Mouse (Mus musculus) forebrain, postnatal 0 days (tissue): Measurements from ENCODE around the gene Gm17555. TPM values are rescaled to one million over a fixed set of nuclear protein-coding genes. Genes with fewer than 3 reads are reported as not detected.

Experiments used
- ATAC-seq: fragments of 200-750 bp; cut with Nextera tagmentation; 2 replicates; pipeline ENCODE4 v1.8.0; 2017; ENCODE audit warnings: mild to moderate bottlenecking, moderate library complexity
- DNase-seq: peaks from one replicate; pipeline ENCODE4 v3.0.0-alpha.2; 2015
- H3K27ac ChIP-seq: fragments of 300-500 bp; sonication (generic); 2 replicates; pipeline ENCODE4 v1.5.1; 2014; ENCODE audit warnings: low read depth, mild to moderate bottlenecking, antibody characterized with exemption, low read length, moderate library complexity, mixed read lengths
- H3K27me3 ChIP-seq: fragments of 300-500 bp; sonication (generic); 2 replicates; pipeline ENCODE4 v1.6.1; 2014; ENCODE audit warnings: mild to moderate bottlenecking, low read length, mixed read lengths; ENCODE audit not compliant: insufficient read depth
- H3K36me3 ChIP-seq: fragments of 300-500 bp; sonication (generic); 2 replicates; pipeline ENCODE4 v1.6.1; 2014; ENCODE audit warnings: mild to moderate bottlenecking, moderate library complexity; ENCODE audit not compliant: insufficient read depth
- H3K4me1 ChIP-seq: fragments of 300-500 bp; sonication (generic); 2 replicates; pipeline ENCODE4 v1.6.1; 2014; ENCODE audit warnings: antibody characterized with exemption; ENCODE audit not compliant: insufficient read depth
- H3K4me2 ChIP-seq: fragments of 300-500 bp; sonication (generic); 2 replicates; pipeline ENCODE4 v1.6.1; 2014; ENCODE audit warnings: low read depth, mild to moderate bottlenecking, moderate library complexity
- H3K4me3 ChIP-seq: fragments of 300-500 bp; sonication (generic); 2 replicates; pipeline ENCODE4 v1.5.1; 2014; ENCODE audit warnings: low read depth, low read length, mixed read lengths
- H3K9ac ChIP-seq: fragments of 300-500 bp; sonication (generic); 2 replicates; pipeline ENCODE4 v1.6.1; 2014; ENCODE audit warnings: mild to moderate bottlenecking
- H3K9me3 ChIP-seq: fragments of 300-500 bp; sonication (generic); 2 replicates; pipeline ENCODE4 v1.6.1; 2016; ENCODE audit warnings: low read length
- CTCF ChIP-seq: sonication (generic); IDR thresholded peaks from 2 replicates; pipeline ENCODE4 v1.5.1; 2016; ENCODE audit warnings: antibody characterized with exemption, control low read depth, low read depth
- WGBS: fragments of 180-500 bp; shearing (Covaris S2); extraction: QIAGEN DNeasy Blood & Tissue Kit; methylation state at CpG from one replicate; pipeline ENCODE4 v1.1.7; 2014; 5-methylcytosine and 5-hydroxymethylcytosine counted together
- polyA plus RNA-seq: library from polyadenylated mRNA; unstranded; fragments of >200 nt; fragmentation: Nextera tagmentation; extraction: Ambion mirVana; gene quantifications from 2 replicates; pipeline ENCODE4 v1.2.1, GENCODE M21; 2015
- total RNA-seq: library from RNA; depleted of rRNA; stranded (reverse); fragments of >200 nt; gene quantifications from 2 replicates; pipeline ENCODE4 v1.2.3, GENCODE M21; 2014

Gene Gm17555
- total and polyA plus RNA-seq, 2 experiments from 2014 or later = not detected

- TF ChIP-seq CTCF = no peak
- H3K9me3 ChIP-seq = no peaks in the 10 kb centered on the region
- 56% methylated on average over 12 of the region's 12 CpGs for WGBS
- H3K36me3 ChIP-seq = no peaks in the 10 kb centered on the region
- H3K4me2 ChIP-seq = no peak overlapping the region
- no peaks in the 10 kb centered on the region for H3K27me3 ChIP-seq
- H3K27ac ChIP-seq = no peak overlapping the region
- H3K4me1 ChIP-seq = no peaks in the 10 kb centered on the region
- H3K4me3 ChIP-seq = no peak overlapping the region
- ATAC-seq (no peak), DNase-seq (no peak)
- H3K9ac ChIP-seq = no peak overlapping the region
Observed at GRCm38 (mm10) chr2:126195631-126196356, 19.1 kb upstream of the Gm17555 start.

- H3K4me3 ChIP-seq = no peak overlapping the region
- H3K36me3 ChIP-seq = no peaks in the 10 kb centered on the region
- H3K27me3 ChIP-seq = no peaks in the 10 kb centered on the region
- no peak for TF ChIP-seq CTCF
- no peak for ATAC-seq
- no peak overlapping the region for H3K9ac ChIP-seq
- no peak overlapping the region for H3K4me2 ChIP-seq
- H3K27ac ChIP-seq = no peak overlapping the region
- DNase-seq = no peak
- WGBS = 90% methylated on average over 3 of the region's 3 CpGs
- no peaks in the 10 kb centered on the region for H3K9me3 ChIP-seq
- H3K4me1 ChIP-seq = no peaks in the 10 kb centered on the region
Observed at GRCm38 (mm10) chr2:126198971-126199370, 15.9 kb upstream of the Gm17555 start.

- no peak for TF ChIP-seq CTCF
- Histone ChIP-seq H3K36me3 (no peaks in the 10 kb centered on the region), H3K27me3 (no peaks in the 10 kb centered on the region), H3K9ac (no peak overlapping the region), H3K4me1 (no peaks in the 10 kb centered on the region), H3K4me3 (no peak overlapping the region), H3K4me2 (no peak overlapping the region), H3K9me3 (no peaks in the 10 kb centered on the region), H3K27ac (no peak overlapping the region)
- DNase-seq (no peak), ATAC-seq (no peak)
- WGBS = 89% methylated on average over 6 of the region's 6 CpGs
Observed at GRCm38 (mm10) chr2:126211011-126211680, 3.8 kb upstream of the Gm17555 start.

GRCm38 (mm10) chr2:126227581-126227980, 12.7 kb downstream of the Gm17555 start:
- H3K4me3 ChIP-seq = no peak overlapping the region
- H3K4me2 ChIP-seq = no peak overlapping the region
- no peak overlapping the region for H3K9ac ChIP-seq
- no peak for TF ChIP-seq CTCF
- no peaks in the 10 kb centered on the region for H3K36me3 ChIP-seq
- no peak overlapping the region for H3K27ac ChIP-seq
- ATAC-seq = no peak
- DNase-seq = no peak
- H3K4me1 ChIP-seq = no peaks in the 10 kb centered on the region
- H3K9me3 ChIP-seq = no peaks in the 10 kb centered on the region
- no peaks in the 10 kb centered on the region for H3K27me3 ChIP-seq
- WGBS = 69% methylated on average over 4 of the region's 4 CpGs

GRCm38 (mm10) chr2:126231731-126232130, 16.8 kb downstream of the Gm17555 start:
- H3K9ac ChIP-seq = no peak overlapping the region
- H3K9me3 ChIP-seq = no peaks in the 10 kb centered on the region
- no peak overlapping the region for H3K4me3 ChIP-seq
- no peak overlapping the region for H3K27ac ChIP-seq
- DNase-seq = no peak
- WGBS = 81% methylated on average over 1 of the region's 1 CpGs
- no peak for TF ChIP-seq CTCF
- no peak overlapping the region for H3K4me2 ChIP-seq
- no peaks in the 10 kb centered on the region for H3K27me3 ChIP-seq
- ATAC-seq = no peak
- H3K4me1 ChIP-seq = no peaks in the 10 kb centered on the region
- H3K36me3 ChIP-seq = no peaks in the 10 kb centered on the region

GRCm38 (mm10) chr2:126236905-126237304, 22.0 kb downstream of the Gm17555 start:
- DNase-seq = no peak
- 86% methylated on average over 4 of the region's 4 CpGs for WGBS
- Histone ChIP-seq H3K9me3 (no peaks in the 10 kb centered on the region), H3K4me2 (no peak overlapping the region), H3K27ac (no peak overlapping the region), H3K27me3 (no peaks in the 10 kb centered on the region), H3K4me1 (no peaks in the 10 kb centered on the region), H3K9ac (no peak overlapping the region), H3K36me3 (no peaks in the 10 kb centered on the region), H3K4me3 (no peak overlapping the region)
- TF ChIP-seq CTCF = no peak
- no peak for ATAC-seq

- ATAC-seq (no peak), DNase-seq (peak; percentile 55)
- H3K27ac ChIP-seq = no peak overlapping the region
- H3K9ac ChIP-seq = no peak overlapping the region
- H3K4me1 ChIP-seq = no peaks in the 10 kb centered on the region
- H3K36me3 ChIP-seq = no peaks in the 10 kb centered on the region
- no peaks in the 10 kb centered on the region for H3K9me3 ChIP-seq
- no peak overlapping the region for H3K4me3 ChIP-seq
- H3K27me3 ChIP-seq = no peaks in the 10 kb centered on the region
- WGBS = 34% methylated on average over 2 of the region's 2 CpGs
- H3K4me2 ChIP-seq = no peak overlapping the region
- TF ChIP-seq CTCF = peak; percentile 65
Observed at GRCm38 (mm10) chr2:126245446-126245845, 30.5 kb downstream of the Gm17555 start.
